Mouse (Mus musculus) lung, embryonic 14.5 days (tissue): ENCODE results near the gene Fgfr2. TPM values are rescaled to one million over a fixed set of nuclear protein-coding genes. Genes with fewer than 3 reads are reported as not detected.
A peak's percentile ranks its signal among the peaks of the same experiment; 100 is the strongest.
"Not testable (repeated sequence)": the region's sequence is repeated elsewhere in the genome, so short reads cannot be mapped to it uniquely, and the experiment has no call there.

Experiments used
- ATAC-seq: fragments of 200-750 bp; cut with Nextera tagmentation; 2 replicates; pipeline ENCODE4 v1.8.0; 2017; ENCODE audit warnings: mild to moderate bottlenecking, moderate TSS enrichment, moderate library complexity; ENCODE audit not compliant: insufficient read depth
- DNase-seq: peaks from one replicate; pipeline ENCODE4 v3.0.0-alpha.2; 2015
- H3K27ac ChIP-seq: fragments of 300-500 bp; sonication (generic); 2 replicates; pipeline ENCODE4 v1.5.1; 2014; ENCODE audit warnings: low read depth, mild to moderate bottlenecking, moderate library complexity
- H3K27me3 ChIP-seq: fragments of 300-500 bp; sonication (generic); 2 replicates; pipeline ENCODE4 v1.6.1; 2014; ENCODE audit warnings: low read length, control low read depth; ENCODE audit not compliant: insufficient read depth
- H3K36me3 ChIP-seq: fragments of 300-500 bp; sonication (generic); 2 replicates; pipeline ENCODE4 v1.6.1; 2014; ENCODE audit warnings: control low read depth; ENCODE audit not compliant: insufficient read depth
- H3K4me1 ChIP-seq: fragments of 300-500 bp; sonication (generic); 2 replicates; pipeline ENCODE4 v1.6.1; 2014; ENCODE audit warnings: antibody characterized with exemption, control low read depth; ENCODE audit not compliant: insufficient read depth
- H3K4me2 ChIP-seq: fragments of 300-500 bp; sonication (generic); 2 replicates; pipeline ENCODE4 v1.6.1; 2014; ENCODE audit warnings: mild to moderate bottlenecking
- H3K4me3 ChIP-seq: fragments of 300-500 bp; sonication (generic); 2 replicates; pipeline ENCODE4 v1.5.1; 2014; ENCODE audit warnings: low read depth, low read length
- H3K9ac ChIP-seq: fragments of 300-500 bp; sonication (generic); 2 replicates; pipeline ENCODE4 v1.6.1; 2014
- H3K9me3 ChIP-seq: fragments of 300-500 bp; sonication (generic); 2 replicates; pipeline ENCODE4 v1.6.1; 2016; ENCODE audit warnings: low read depth, low read length, control low read depth
- CTCF ChIP-seq: IDR thresholded peaks from 2 replicates; pipeline ENCODE4 v1.5.1; 2016; ENCODE audit warnings: antibody characterized with exemption, low read depth
- WGBS: fragments of 180-500 bp; shearing (Covaris S2); extraction: QIAGEN DNeasy Blood & Tissue Kit; methylation state at CpG from one replicate; pipeline ENCODE4 v1.1.7; 2014; 5-methylcytosine and 5-hydroxymethylcytosine counted together
- polyA plus RNA-seq: library from polyadenylated mRNA; unstranded; fragments of >200 nt; fragmentation: Nextera tagmentation; extraction: Ambion mirVana; gene quantifications from 2 replicates; pipeline ENCODE4 v1.2.1, GENCODE M21; 2014

The Fgfr2 gene
- polyA plus RNA-seq, 1 experiment from 2014 or later = 179 TPM

- DNase-seq = peak; percentile 83
- no peak overlapping the region for H3K4me3 ChIP-seq
- peak overlapping the region; percentile 24; the same call in 1 of the 2 replicates for H3K27ac ChIP-seq
- 65% methylated on average over 9 of the region's 9 CpGs for WGBS
- no peak overlapping the region for H3K4me2 ChIP-seq
- H3K9ac ChIP-seq = peak overlapping the region; percentile 32; the same call in 1 of the 2 replicates
- H3K27me3 ChIP-seq = no peaks in the 10 kb centered on the region
- peak; percentile 88 for TF ChIP-seq CTCF
- no peaks in the 10 kb centered on the region for H3K36me3 ChIP-seq
- ATAC-seq = no peak
- H3K9me3 ChIP-seq = no peaks in the 10 kb centered on the region
- H3K4me1 ChIP-seq = peaks cover 26% of the 10 kb centered on the region
Measured at GRCm38 (mm10) chr7:130673169-130674033, 2449.7 kb downstream of the Fgfr2 start.

GRCm38 (mm10) chr7:130671301-130671700, 2451.8 kb downstream of the Fgfr2 start:
- H3K4me2 ChIP-seq = no peak overlapping the region
- H3K27me3 ChIP-seq = no peaks in the 10 kb centered on the region
- H3K4me1 ChIP-seq = peaks cover 29% of the 10 kb centered on the region
- ATAC-seq (no peak), DNase-seq (no peak)
- H3K9ac ChIP-seq = no peak overlapping the region
- H3K4me3 ChIP-seq = no peak overlapping the region
- 63% methylated on average over 6 of the region's 6 CpGs for WGBS
- no peaks in the 10 kb centered on the region for H3K9me3 ChIP-seq
- H3K36me3 ChIP-seq = no peaks in the 10 kb centered on the region
- TF ChIP-seq CTCF = no peak
- H3K27ac ChIP-seq = no peak overlapping the region

- 44% methylated on average over 4 of the region's 4 CpGs for WGBS
- peak overlapping the region; percentile 89; the same call in 1 of the 2 replicates for H3K27ac ChIP-seq
- DNase-seq (peak; percentile 47), ATAC-seq (no peak)
- H3K4me3 ChIP-seq = no peak overlapping the region
- no peaks in the 10 kb centered on the region for H3K9me3 ChIP-seq
- no peak for TF ChIP-seq CTCF
- H3K27me3 ChIP-seq = no peaks in the 10 kb centered on the region
- H3K4me2 ChIP-seq = no peak overlapping the region
- no peaks in the 10 kb centered on the region for H3K36me3 ChIP-seq
- H3K9ac ChIP-seq = no peak overlapping the region
- H3K4me1 ChIP-seq = peaks cover 29% of the 10 kb centered on the region
Measured at GRCm38 (mm10) chr7:130670358-130670757, 2452.8 kb downstream of the Fgfr2 start.

- 34% methylated on average over 8 of the region's 8 CpGs for WGBS
- peak; percentile 96 for DNase-seq
- peaks cover 29% of the 10 kb centered on the region for H3K4me1 ChIP-seq
Measured at GRCm38 (mm10) chr7:130669370-130669881, 2453.7 kb downstream of the Fgfr2 start.

GRCm38 (mm10) chr7:130668729-130669281, 2454.3 kb downstream of the Fgfr2 start:
- peak overlapping the region; percentile 33 for H3K4me2 ChIP-seq
- DNase-seq (peak; percentile 61), ATAC-seq (peak; percentile 15; the same call in 1 of the 2 replicates)
- H3K4me1 ChIP-seq = peaks cover 29% of the 10 kb centered on the region
- H3K4me3 ChIP-seq = no peak overlapping the region
- no peaks in the 10 kb centered on the region for H3K9me3 ChIP-seq
- peak overlapping the region; percentile 89 for H3K27ac ChIP-seq
- no peak for TF ChIP-seq CTCF
- 0 out of 2 replicates have a peak overlapping the region, but pooled peaks have one; percentile 6 for H3K9ac ChIP-seq
- 0 out of 2 replicates have a peak, but pooled peaks cover 2% of the 10 kb centered on the region for H3K36me3 ChIP-seq
- no peaks in the 10 kb centered on the region for H3K27me3 ChIP-seq
- WGBS = 27% methylated on average over 7 of the region's 7 CpGs

More at GRCm38 (mm10) chr7:130669370-130669881, 2453.7 kb downstream of the Fgfr2 start:
- Histone ChIP-seq H3K27me3 (no peaks in the 10 kb centered on the region), H3K4me2 (peak overlapping the region; percentile 33; the same call in 1 of the 2 replicates), H3K9me3 (no peaks in the 10 kb centered on the region), H3K27ac (peak overlapping the region; percentile 89), H3K9ac (no peak overlapping the region), H3K4me3 (no peak overlapping the region), H3K36me3 (no peaks in the 10 kb centered on the region)
- no peak for TF ChIP-seq CTCF
- peak; percentile 87 for ATAC-seq

GRCm38 (mm10) chr7:130668013-130668412, 2455.1 kb downstream of the Fgfr2 start:
- Histone ChIP-seq H3K27ac (peak overlapping the region; percentile 89; the same call in 1 of the 2 replicates), H3K4me1 (peaks cover 29% of the 10 kb centered on the region)
- H3K9me3 ChIP-seq, H3K27me3 ChIP-seq, ATAC-seq, DNase-seq, H3K4me2 ChIP-seq, H3K36me3 ChIP-seq, H3K4me3 ChIP-seq, H3K9ac ChIP-seq: not testable (repeated sequence)
- WGBS = 86% methylated on average over 1 of the region's 1 CpGs

- Histone ChIP-seq H3K4me1 (peaks cover 18% of the 10 kb centered on the region), H3K9me3 (no peaks in the 10 kb centered on the region; the same call in 1 of the 2 replicates), H3K36me3 (peaks cover 9% of the 10 kb centered on the region; the same call in 1 of the 2 replicates), H3K27me3 (no peaks in the 10 kb centered on the region), H3K9ac (no peak overlapping the region), H3K27ac (no peak overlapping the region), H3K4me2 (no peak overlapping the region), H3K4me3 (no peak overlapping the region)
- TF ChIP-seq CTCF = no peak
- ATAC-seq = no peak
- 95% methylated on average over 9 of the region's 9 CpGs for WGBS
- no peak for DNase-seq
Measured at GRCm38 (mm10) chr7:130665358-130665757, 2457.8 kb downstream of the Fgfr2 start.
